Comparison of ENCODE assay signal across 8 mouse cellular contexts in the genomic region with DNA sequence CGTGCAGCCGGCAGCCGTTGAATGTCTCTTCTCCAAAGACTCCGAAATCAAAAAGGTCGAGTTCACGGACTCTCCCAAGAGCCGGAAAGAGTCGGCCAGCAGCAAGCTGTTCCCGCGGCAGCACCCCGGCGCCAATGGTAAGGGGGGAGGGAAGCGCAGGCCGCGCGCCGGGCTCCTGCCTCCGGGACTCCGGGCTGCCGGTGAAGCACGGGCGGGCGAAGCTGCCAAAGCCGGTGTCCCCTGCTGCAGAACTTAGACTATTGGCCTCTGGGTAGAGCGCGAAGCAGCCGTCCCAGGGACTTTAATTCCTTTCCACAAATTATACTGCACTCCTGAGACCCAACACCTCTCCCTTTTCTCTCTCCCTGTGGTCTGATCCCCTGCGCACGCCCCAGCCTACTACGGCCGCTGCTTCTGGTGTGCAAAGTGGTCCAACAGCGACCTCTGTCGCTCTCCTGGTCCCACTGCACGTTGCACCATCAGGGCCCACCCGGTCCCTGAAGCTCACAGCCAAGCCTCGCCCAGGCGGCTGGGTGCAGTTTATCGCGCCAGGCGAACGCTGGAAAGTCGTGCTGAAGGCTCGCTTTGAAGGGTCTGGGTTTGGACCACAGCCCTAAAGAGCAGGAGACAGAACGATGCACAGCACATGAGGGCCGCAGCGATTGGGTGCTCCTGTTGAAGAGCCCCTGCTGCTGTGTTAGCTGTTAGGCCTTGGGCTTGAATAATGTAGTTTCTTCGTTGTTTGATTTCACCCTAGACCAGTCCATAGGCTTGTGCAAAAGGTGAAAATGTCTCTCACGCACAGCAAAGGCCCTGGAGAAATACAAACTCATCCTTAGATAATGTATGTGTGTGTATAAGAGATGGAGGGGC. TPM values are rescaled to one million over a fixed set of nuclear protein-coding genes. Genes with fewer than 3 reads are reported as not detected.
DNase-seq lines count a peak whose midpoint lies in the region; ATAC-seq lines count a peak whose summit lies in the region.

No protein-coding gene starts in this region.

- H3K27me3 ChIP-seq in kidney, embryonic 14.5 days (ENCODE audit: control insufficient read depth, insufficient read depth, low read length) = peaks cover 93% of the 10 kb centered on the region
- peaks cover 96% of the 10 kb centered on the region for H3K27me3 ChIP-seq in liver, embryonic 13.5 days
- peaks cover 96% of the 10 kb centered on the region for H3K27me3 ChIP-seq in neural tube, embryonic 13.5 days

- DNase-seq in heart, adult 18-20 months = peak; percentile 44 to 62
- DNase-seq in heart, postnatal 25 days (ENCODE audit: low spot score) = no peak
- DNase-seq in embryo, embryonic 11.5 days (ENCODE audit: low read depth, low spot score) = peak; percentile 90
- peak; percentile 16 for DNase-seq in gonadal fat pad, adult 2 months (ENCODE audit: low read depth)
- no peak for DNase-seq in liver, embryonic 13.5 days
- DNase-seq in urinary bladder, postnatal 25 days (ENCODE audit: low spot score) = peak; percentile 71

- intact Hi-C loops in heart, postnatal 25 days (cut with DNase I) = loop anchor here (2.0 kb wide), 1 partner anchor 856 kb away; no protein-coding TSS in a partner anchor

- no peak overlapping the region for H3K27ac ChIP-seq in kidney, embryonic 14.5 days (ENCODE audit: low read depth, low read length)
- H3K27ac ChIP-seq in liver, embryonic 13.5 days = no peak overlapping the region
- H3K27ac ChIP-seq in neural tube, embryonic 13.5 days (replicated peaks) = no peak overlapping the region

- WGBS in kidney, embryonic 14.5 days = under 1% methylated on average over 45 of the region's 48 CpGs
- under 1% methylated on average over 48 of the region's 48 CpGs for WGBS in liver, embryonic 13.5 days (ENCODE audit: insufficient replicate concordance)
- under 1% methylated on average over 48 of the region's 48 CpGs for WGBS in neural tube, embryonic 13.5 days

- H3K36me3 ChIP-seq in kidney, embryonic 14.5 days (ENCODE audit: control insufficient read depth, insufficient read depth, low read length) = no peaks in the 10 kb centered on the region
- H3K36me3 ChIP-seq in liver, embryonic 13.5 days = no peaks in the 10 kb centered on the region
- no peaks in the 10 kb centered on the region for H3K36me3 ChIP-seq in neural tube, embryonic 13.5 days

- H3K4me2 ChIP-seq in kidney, embryonic 14.5 days (replicated peaks; ENCODE audit: low read depth, low read length) = peak overlapping the region; percentile 54
- H3K4me2 ChIP-seq in liver, embryonic 13.5 days = peak overlapping the region; percentile 51
- peak overlapping the region; percentile 79 for H3K4me2 ChIP-seq in neural tube, embryonic 13.5 days

- no peaks in the 10 kb centered on the region for H3K9me3 ChIP-seq in kidney, embryonic 14.5 days (ENCODE audit: control insufficient read depth, low read length)
- H3K9me3 ChIP-seq in liver, embryonic 13.5 days (replicated peaks) = no peaks in the 10 kb centered on the region
- no peaks in the 10 kb centered on the region for H3K9me3 ChIP-seq in neural tube, embryonic 13.5 days

- H3K4me1 ChIP-seq in kidney, embryonic 14.5 days (ENCODE audit: control insufficient read depth, insufficient read depth, low read length) = peaks cover 3% of the 10 kb centered on the region; the same call in 1 of the 2 replicates
- no peaks in the 10 kb centered on the region; the same call in 1 of the 2 replicates for H3K4me1 ChIP-seq in liver, embryonic 13.5 days (replicated peaks)
- peaks cover 23% of the 10 kb centered on the region for H3K4me1 ChIP-seq in neural tube, embryonic 13.5 days (replicated peaks)

- peak; percentile 94 for ATAC-seq in kidney, embryonic 14.5 days (ENCODE audit: low FRiP score, low TSS enrichment)
- peak; percentile 74 for ATAC-seq in liver, embryonic 13.5 days (ENCODE audit: low read depth)
- ATAC-seq in neural tube, embryonic 13.5 days (ENCODE audit: low read depth) = peak; percentile 95

- H3K4me3 ChIP-seq in kidney, embryonic 14.5 days (ENCODE audit: low read length) = peak overlapping the region; percentile 33
- peak overlapping the region; percentile 35 for H3K4me3 ChIP-seq in liver, embryonic 13.5 days (replicated peaks)
- H3K4me3 ChIP-seq in neural tube, embryonic 13.5 days = peak overlapping the region; percentile 41

- no peak overlapping the region for H3K9ac ChIP-seq in kidney, embryonic 14.5 days (ENCODE audit: low read depth, low read length)
- H3K9ac ChIP-seq in liver, embryonic 13.5 days = no peak overlapping the region
- H3K9ac ChIP-seq in neural tube, embryonic 13.5 days = peak overlapping the region; percentile 50

RNA-seq across cellular contexts. Expression of a gene that starts 5.0 kb away (rescaled TPM):
- under 1 TPM; 0.36 to 0.50 TPM for total RNA-seq in heart, adult 18-20 months (2021)
- 1 to 10 TPM; 1.3 TPM for total RNA-seq in heart, postnatal 25 days (2021)
- polyA plus RNA-seq in gonadal fat pad, adult 2 months (2012; rRNA removed) = 0.28 and 1.5 TPM in 2 replicates
- 1.7 and 1.8 TPM in 2 replicates for polyA plus RNA-seq in kidney, embryonic 14.5 days (2014; fragmentation: Nextera tagmentation; extraction: Ambion mirVana)
- polyA plus RNA-seq in liver, embryonic 13.5 days (2015; fragmentation: Nextera tagmentation; extraction: Ambion mirVana) = 2.3 and 3.0 TPM in 2 replicates
- 4.2 and 5.7 TPM in 2 replicates for polyA plus RNA-seq in neural tube, embryonic 13.5 days (2015; fragmentation: Nextera tagmentation; extraction: Ambion mirVana)

Comparison
In these comparisons a context has a peak if more than half of its experiments do, and no peak if none do; other contexts are left out.
1. DNase-seq: peak in heart, adult 18-20 months (2 of 2), embryo, embryonic 11.5 days (single experiment), gonadal fat pad, adult 2 months (single experiment) and urinary bladder, postnatal 25 days (single experiment); none in heart, postnatal 25 days (single experiment) and liver, embryonic 13.5 days (single experiment).
2. Peak in every context shown above with its lines, with median percentiles within 50 percentile points of each other: ATAC-seq, H3K4me2 ChIP-seq and H3K4me3 ChIP-seq.